Mouse (Mus musculus): Measurements from ENCODE around the gene 1190005I06Rik. TPM values are rescaled to one million over a fixed set of nuclear protein-coding genes. Genes with fewer than 3 reads are reported as not detected.
A peak's percentile ranks its signal among the peaks of the same experiment; 100 is the strongest.

The 1190005I06Rik gene
- total RNA-seq, 2 experiments from 2014 or later: 9.0 to 13.1 TPM

- DNase-seq (ENCODE audit: low spot score in 2 of 2): peak; percentile 82 to 91
Measured at GRCm38 (mm10) chr8:120667561-120668373, 20.3 kb upstream of the 1190005I06Rik start, which contains the start of the genes Gm27021 and Cox4i1. Gene Gm27021, minus strand, starts transcription at chr8:120668079. Gene Cox4i1, plus strand, starts transcription at chr8:120668222.

DNA sequence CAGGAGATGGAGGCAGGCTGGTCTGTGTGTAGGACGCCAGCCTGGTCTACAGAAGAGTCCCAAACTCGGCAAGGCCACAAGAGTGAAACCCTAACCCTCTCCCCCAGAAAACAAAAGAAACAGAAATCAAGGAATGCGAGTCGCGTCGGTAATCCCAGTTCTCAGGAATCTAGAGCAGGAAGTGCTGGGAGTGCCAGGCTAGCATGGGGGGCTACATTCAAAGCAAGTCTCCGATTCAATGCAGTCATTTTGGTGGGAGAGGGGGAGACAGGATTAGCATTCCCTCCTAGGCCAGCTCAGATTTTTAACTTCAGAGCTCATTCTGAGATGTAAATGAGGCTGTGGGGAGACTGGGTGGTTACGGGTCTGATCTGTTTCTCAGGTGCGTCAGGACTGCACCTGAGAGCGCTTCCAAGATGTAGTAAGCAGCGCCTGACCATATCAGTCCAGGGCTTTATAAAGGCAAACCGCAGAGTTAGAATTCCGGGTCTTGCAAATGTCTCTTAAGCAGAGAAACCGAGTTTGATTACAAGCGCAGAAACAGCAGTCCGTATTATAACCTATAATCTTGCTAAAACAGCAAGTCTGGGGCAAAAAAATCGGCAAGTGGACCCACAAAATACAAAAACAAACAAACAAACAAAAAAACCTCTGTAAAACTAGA is 19.5 kb upstream of the 1190005I06Rik start:
- DNase-seq (ENCODE audit: low spot score in 2 of 2): no peak

- no peak for DNase-seq (ENCODE audit: low spot score in 2 of 2)
Measured at GRCm38 (mm10) chr8:120665726-120666455, 18.5 kb upstream of the 1190005I06Rik start.

DNA sequence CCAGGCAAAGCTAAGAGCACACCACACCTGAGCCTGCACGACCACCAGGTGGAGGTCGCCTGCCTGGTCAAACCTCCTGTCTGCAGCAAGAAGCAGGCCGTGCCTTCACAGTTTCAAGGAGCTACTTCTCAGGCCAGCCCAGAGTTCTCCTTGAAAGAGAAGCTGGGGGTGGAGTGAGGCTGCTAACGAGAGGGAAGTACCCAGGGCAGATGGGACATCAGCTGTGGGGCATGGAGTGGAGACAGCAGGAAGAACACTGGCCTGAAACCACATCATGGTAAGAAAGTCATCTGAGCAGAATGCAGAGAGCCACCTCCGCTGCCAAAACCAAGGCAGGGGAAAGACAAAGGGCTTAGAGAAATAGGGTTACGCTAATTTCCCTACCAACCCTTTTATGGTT is 17.1 kb upstream of the 1190005I06Rik start:
- no peak for DNase-seq (ENCODE audit: low spot score in 2 of 2)

DNA sequence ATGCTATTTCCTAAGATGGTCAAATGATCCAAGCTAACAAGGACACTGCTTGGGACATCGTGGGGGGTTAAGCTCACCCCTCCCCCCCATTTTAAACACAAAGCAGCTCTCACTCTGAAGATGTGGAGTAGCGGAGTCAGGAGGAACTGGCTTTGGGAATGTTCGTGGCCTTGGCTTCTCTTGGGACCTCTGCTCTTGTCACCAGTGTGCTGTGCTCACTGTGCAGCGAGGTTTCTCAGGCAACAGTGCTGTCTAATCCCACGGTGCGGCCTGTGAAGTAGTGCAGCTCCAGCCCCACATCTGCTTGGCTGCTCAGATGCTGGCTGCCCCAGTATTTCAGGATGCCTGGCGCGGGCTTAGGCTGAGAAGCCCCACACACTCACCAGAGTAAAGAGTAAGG is 10.0 kb upstream of the 1190005I06Rik start:
- no peak for DNase-seq (ENCODE audit: low spot score in 2 of 2)

- no peak for DNase-seq (ENCODE audit: low spot score in 2 of 2)
Measured at GRCm38 (mm10) chr8:120656322-120657052, 9.1 kb upstream of the 1190005I06Rik start.

GRCm38 (mm10) chr8:120644663-120645062 is 2.8 kb downstream of the 1190005I06Rik start:
- DNase-seq (ENCODE audit: low spot score in 2 of 2): peak; percentile 88 to 91

DNA sequence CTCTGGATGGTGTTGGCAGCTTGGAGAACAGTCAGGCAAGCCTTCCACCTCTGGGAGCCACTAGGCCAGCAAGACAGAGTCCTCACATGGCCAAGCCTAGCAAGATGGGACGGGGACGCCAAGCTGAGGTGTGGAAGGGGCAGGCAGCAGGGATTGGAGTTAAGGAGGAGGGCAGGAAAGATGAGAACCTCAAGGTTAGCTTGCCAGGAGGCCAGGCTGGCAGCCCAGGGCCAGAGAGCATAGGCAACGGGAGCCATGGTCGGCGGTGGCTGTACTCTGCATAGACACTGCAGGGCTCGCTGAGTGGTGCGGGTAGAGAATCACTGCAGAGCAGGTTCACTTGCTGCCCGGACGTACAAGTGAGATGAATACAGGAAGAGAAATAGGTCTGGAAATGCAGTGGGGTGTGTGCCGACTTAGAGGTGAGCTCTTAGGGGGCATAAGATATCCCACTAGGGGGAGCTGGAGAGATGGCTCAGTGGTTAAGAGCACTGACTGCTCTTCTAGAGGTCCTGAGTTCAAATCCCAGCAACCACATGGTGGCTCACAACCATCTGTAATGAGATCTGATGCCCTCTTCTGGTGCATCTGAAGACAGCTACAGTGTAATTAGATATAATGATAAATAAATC is 5.3 kb downstream of the 1190005I06Rik start:
- no peak for DNase-seq (ENCODE audit: low spot score in 2 of 2)

DNA sequence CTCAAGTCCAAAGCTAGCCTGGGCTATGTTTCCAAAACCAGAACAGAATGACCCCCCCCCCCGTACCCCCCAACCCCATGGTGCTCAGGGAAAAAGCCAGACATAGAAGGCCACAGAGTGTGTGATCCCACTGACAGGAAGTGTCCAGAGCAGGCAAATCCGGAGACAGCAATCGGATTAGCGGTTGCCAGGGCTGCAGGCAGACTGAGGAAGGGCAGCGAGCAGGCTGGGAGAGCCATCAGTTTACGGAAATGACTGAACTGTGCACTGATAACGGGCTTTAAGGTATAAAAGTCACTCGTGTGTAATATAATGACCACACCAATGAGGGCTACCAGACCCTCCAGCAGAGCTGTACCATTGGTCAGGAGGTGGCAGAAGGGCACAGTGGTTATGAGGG is 6.2 kb downstream of the 1190005I06Rik start:
- DNase-seq (ENCODE audit: low spot score in 2 of 2): no peak

DNA sequence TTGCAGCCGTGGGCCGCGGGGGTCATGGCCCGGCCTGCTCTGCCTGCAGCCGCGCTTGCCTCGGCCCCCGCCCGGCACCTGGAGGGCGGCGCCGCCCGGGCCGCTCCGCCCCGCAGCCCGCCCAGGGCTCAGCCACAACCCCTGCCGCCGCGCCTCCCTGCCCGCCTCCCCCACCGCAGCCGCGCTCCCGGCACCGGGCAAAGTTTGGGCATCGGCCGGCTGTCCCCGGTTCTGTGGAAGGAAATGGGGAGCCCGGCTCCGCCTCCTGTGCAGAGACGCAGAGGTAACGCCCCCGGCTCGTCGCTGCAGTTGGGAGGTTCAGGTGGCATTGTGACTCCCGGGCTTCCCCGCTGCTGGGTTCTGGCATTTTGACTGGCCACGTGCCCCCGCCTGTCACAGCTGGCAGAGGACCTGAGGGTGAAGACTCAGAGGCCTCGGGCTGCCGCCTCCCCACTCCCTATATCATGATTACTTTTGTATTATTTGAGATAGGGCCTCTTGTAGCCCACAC is 13.0 kb downstream of the 1190005I06Rik start:
- DNase-seq (ENCODE audit: low spot score in 2 of 2): peak; percentile 37 to 60

GRCm38 (mm10) chr8:120633665-120634271 is 13.7 kb downstream of the 1190005I06Rik start:
- DNase-seq (ENCODE audit: low spot score in 2 of 2): peak; percentile 36 to 58

DNA sequence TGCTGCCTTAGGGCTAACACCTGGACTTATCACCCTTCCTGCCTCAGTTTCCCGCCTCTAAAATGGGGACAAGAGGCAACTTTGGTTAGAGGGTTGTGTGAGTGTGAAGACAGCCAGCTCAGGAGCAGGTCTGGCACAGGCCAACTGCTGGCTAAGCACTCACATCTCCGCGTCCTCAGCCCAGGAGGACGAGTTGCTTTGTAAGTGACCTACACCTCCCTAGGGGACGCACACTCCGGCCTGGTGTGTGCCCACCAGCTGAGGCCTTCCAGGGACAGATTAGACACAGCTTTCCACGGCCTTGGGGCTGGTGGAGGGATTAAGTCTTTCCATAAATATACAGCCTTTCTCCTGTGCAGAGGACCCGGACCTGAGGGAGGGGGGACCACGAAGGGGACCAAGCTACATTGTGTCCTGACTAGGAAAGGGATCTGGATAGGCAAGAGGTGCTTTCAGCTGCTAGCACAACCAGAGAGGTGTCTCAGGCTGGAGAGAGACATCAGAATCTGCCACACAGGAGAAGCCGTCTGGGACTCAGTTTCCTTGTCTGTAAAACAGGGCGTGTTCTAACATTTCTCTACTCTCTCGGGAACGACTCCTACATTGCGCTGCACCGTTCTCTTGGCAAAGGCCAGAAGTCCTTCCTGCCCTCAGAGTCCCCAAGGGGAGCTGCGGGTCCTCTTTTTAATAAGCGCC is 14.3 kb downstream of the 1190005I06Rik start:
- no peak for DNase-seq (ENCODE audit: low spot score in 2 of 2)

DNA sequence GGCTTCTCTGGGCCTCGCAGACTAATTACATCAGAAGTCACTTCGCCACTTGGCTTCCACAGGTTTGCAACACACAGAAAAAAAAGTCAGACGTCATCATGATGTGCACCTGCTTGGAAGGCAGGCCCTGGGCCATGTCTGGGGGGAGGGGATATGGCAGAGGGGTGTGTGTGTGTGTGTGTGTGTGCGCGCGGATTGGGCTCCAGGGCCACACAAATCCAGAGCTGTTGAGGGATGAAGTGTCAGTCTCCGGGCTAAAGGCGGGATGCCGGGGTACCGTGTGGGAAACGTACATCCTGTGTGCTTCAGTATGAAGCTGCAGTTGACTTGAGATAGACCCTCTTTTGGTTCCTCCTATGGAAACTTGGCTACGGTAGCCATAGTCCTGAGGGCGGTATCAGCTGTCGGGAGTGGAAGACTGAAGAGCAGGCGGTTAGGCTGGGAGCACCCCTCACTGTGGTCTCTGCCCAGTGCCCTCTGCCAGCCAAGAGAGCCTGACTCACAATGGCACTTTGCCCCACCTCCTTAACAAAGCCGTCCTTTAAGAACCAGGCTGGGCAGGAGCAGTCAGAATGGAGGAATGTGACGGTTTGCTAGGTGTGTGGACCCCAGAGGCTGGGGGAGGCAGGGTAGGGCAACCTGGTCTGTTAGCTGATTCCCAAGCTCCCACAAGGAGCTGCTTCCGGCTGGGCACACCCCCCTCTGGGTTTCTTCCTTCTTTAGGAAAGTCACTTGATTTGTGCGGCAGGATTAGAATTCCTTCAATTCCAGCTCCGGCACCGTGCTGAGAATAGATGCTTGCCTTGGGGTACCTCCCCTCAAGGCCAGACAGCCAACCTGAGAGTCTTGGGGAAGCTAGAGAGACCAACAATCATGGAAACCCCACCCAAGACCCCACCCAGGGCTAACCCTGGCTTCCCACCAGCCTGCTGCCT is 15.7 kb downstream of the 1190005I06Rik start:
- DNase-seq (ENCODE audit: low spot score in 2 of 2): peak in 1 of 2 experiments; percentile 45

DNA sequence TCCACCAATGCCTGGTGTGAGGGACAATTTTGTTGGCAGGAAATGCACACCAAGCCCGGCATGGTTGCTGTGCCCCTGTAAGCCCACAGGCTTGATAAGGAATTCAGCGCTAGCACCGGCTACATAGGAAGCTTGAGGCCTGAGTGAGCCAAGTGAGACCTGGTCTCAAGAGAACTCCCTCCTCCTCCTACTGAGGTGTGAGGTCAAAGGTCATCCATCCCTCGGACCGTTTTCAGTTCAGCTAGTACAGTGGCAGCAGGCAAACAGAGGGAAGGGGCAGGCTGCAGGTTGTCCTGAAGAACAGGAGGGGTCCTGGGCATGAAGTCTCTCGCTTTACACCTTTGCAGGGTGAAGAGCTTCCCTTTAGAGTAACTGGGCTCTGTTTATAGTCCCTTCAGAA is 16.6 kb downstream of the 1190005I06Rik start:
- no peak for DNase-seq (ENCODE audit: low spot score in 2 of 2)

GRCm38 (mm10) chr8:120630031-120630430 is 17.4 kb downstream of the 1190005I06Rik start:
- no peak for DNase-seq (ENCODE audit: low spot score in 2 of 2)

GRCm38 (mm10) chr8:120627298-120627697 is 20.1 kb downstream of the 1190005I06Rik start:
- peak; percentile 46 to 66 for DNase-seq (ENCODE audit: low spot score in 2 of 2)

- no peak for DNase-seq (ENCODE audit: low spot score in 2 of 2)
Measured at GRCm38 (mm10) chr8:120626461-120626860, 21.0 kb downstream of the 1190005I06Rik start.

DNA sequence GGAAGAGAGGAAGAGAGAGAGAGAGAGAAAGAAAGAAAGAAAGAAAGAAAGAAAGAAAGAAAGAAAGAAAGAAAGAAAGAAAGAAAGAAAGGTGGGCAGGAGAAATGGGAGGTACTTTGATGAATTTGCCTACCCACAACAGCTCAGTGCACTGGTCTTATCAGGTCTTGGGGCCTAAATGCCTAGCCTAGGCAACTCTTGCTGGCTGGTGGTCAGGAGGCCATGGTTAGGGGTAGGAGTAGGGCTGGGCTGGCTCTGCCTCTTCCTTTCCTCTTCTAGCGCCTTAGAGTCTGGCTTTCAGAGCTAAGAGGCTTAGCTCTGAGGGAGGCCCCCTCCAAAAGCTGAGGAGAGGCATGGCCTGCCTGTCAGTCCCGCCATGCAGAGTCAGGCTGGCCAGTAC is 23.8 kb downstream of the 1190005I06Rik start:
- no peak for DNase-seq (ENCODE audit: low spot score in 2 of 2)
